Mouse (Mus musculus) hindbrain, postnatal 0 days (tissue): ENCODE data around the gene Suclg1. TPM values are rescaled to one million over a fixed set of nuclear protein-coding genes. Genes with fewer than 3 reads are reported as not detected.

ENCODE experiments used
- ATAC-seq: fragments of 200-750 bp; cut with Nextera tagmentation; 2 replicates; pipeline ENCODE4 v1.8.0; 2017; ENCODE audit warnings: mild to moderate bottlenecking, moderate TSS enrichment, moderate library complexity
- DNase-seq: peaks from one replicate; pipeline ENCODE4 v3.0.0-alpha.2; 2015; ENCODE audit warnings: low spot score
- H3K27ac ChIP-seq: fragments of 300-500 bp; sonication (generic); 2 replicates; pipeline ENCODE4 v1.5.1; 2014; ENCODE audit warnings: mild to moderate bottlenecking
- H3K27me3 ChIP-seq: fragments of 300-500 bp; sonication (generic); 2 replicates; pipeline ENCODE4 v1.6.1; 2014; ENCODE audit warnings: low read length, mixed read lengths; ENCODE audit not compliant: insufficient read depth
- H3K36me3 ChIP-seq: fragments of 300-500 bp; sonication (generic); 2 replicates; pipeline ENCODE4 v1.6.1; 2014; ENCODE audit warnings: low read length, mixed read lengths; ENCODE audit not compliant: insufficient read depth
- H3K4me1 ChIP-seq: fragments of 300-500 bp; sonication (generic); 2 replicates; pipeline ENCODE4 v1.6.1; 2014; ENCODE audit warnings: antibody characterized with exemption, low read length, mixed read lengths; ENCODE audit not compliant: insufficient read depth
- H3K4me2 ChIP-seq: fragments of 300-500 bp; sonication (generic); 2 replicates; pipeline ENCODE4 v1.6.1; 2014; ENCODE audit warnings: low read depth, mild to moderate bottlenecking, low read length, moderate library complexity, mixed read lengths
- H3K4me3 ChIP-seq: fragments of 300-500 bp; sonication (generic); 2 replicates; pipeline ENCODE4 v1.5.1; 2014; ENCODE audit warnings: low read length
- H3K9ac ChIP-seq: fragments of 300-500 bp; sonication (generic); replicated peaks from 2 replicates; pipeline ENCODE4 v1.6.1; 2014; ENCODE audit warnings: mild to moderate bottlenecking, low read length, moderate library complexity, mixed read lengths
- H3K9me3 ChIP-seq: fragments of 300-500 bp; sonication (generic); 2 replicates; pipeline ENCODE4 v1.6.1; 2016; ENCODE audit warnings: low read length, mixed read lengths
- CTCF ChIP-seq: IDR thresholded peaks from 2 replicates; pipeline ENCODE4 v1.5.1; 2016; ENCODE audit warnings: antibody characterized with exemption, control low read depth, low read depth
- WGBS: fragments of 180-500 bp; shearing (Covaris S2); extraction: QIAGEN DNeasy Blood & Tissue Kit; methylation state at CpG from one replicate; pipeline ENCODE4 v1.1.7; 2014; 5-methylcytosine and 5-hydroxymethylcytosine counted together
- polyA plus RNA-seq: library from polyadenylated mRNA; unstranded; fragments of >200 nt; fragmentation: Nextera tagmentation; extraction: Ambion mirVana; gene quantifications from 2 replicates; pipeline ENCODE4 v1.2.1, GENCODE M21; 2015
- total RNA-seq: library from RNA; depleted of rRNA; stranded (reverse); fragments of >200 nt; gene quantifications from 2 replicates; pipeline ENCODE4 v1.2.3, GENCODE M21; 2014; rRNA removed

Gene Suclg1
- 35.0 and 46.8 TPM in 2 replicates for total RNA-seq
- 152 and 153 TPM in 2 replicates for polyA plus RNA-seq

DNA sequence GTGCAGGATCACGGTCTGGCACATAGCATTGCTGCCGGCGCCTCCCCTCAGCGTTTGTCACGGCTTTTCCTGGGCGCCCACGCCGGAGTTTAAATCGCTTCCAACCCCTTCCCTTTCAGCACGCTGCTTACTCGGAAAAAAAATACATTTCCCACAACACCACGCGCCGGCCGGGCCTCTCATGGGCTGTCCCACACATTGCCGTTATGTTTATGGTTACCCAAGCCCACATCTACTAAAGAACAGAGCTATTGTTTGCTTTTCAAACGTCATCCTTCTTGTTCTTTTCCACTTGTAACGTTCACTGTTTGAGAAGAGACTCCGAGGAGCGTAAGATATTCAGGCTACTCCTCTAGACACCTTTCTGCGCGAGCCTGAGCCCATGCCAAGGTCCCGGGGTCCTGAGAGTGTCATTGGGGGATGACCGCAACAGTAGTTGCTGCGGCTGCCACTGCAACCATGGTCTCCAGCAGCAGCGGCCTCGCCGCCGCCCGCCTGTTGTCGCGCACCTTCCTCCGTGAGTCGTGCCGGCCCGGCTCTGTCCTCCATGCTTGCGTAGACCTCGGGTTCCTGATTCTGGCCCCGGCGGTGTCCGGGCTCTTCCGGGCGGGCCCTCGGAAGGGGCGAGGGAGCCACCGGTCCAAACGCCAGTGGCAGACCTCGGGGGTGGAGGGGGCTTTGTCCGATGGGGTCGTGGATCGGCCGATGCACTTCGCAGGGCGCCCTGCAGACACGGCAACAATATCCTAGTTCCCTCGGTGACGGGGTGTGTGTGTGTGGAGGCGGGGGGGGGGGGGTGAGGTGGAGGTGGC is at the start of gene Suclg1:
TSS of gene Suclg1 (plus strand) at position 146 of the 812 bp plus-strand sequence.
- WGBS = under 1% methylated on average over 56 of the region's 58 CpGs
- no peaks in the 10 kb centered on the region for H3K9me3 ChIP-seq
- H3K36me3 ChIP-seq = no peaks in the 10 kb centered on the region
- TF ChIP-seq CTCF = no peak
- H3K27ac ChIP-seq = peak within 1 kb of the TSS; percentile 85
- no peaks in the 10 kb centered on the region for H3K4me1 ChIP-seq
- peak within 1 kb of the TSS; percentile 84 for H3K9ac ChIP-seq
- H3K4me3 ChIP-seq = peak within 1 kb of the TSS; percentile 94
- H3K4me2 ChIP-seq = peak within 1 kb of the TSS; percentile 68
- peak; percentile 93 for DNase-seq
- no peaks in the 10 kb centered on the region for H3K27me3 ChIP-seq
- peak; percentile 96 for ATAC-seq

DNA sequence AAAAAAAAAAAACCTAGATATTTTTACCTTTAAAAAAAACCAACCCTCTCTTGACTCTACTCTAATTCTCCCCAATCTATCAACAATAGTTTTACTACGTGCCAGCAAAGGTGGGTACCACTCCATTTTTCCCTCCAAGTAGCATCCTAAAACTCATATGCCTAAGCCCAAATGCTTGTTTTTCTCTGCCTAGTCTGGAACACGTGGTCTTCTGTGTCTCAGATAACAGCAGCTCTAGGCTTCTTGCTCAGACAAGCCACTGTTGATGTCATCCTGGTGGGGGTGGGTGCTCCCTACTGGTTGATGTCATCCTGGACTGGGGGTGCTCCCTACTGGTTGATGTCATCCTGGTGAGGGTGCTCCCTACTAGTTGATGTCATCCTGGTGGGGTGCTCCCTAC is 44.5 kb upstream of the Suclg1 start:
- Histone ChIP-seq H3K4me3 (no peak overlapping the region), H3K27me3 (no peaks in the 10 kb centered on the region), H3K4me1 (no peaks in the 10 kb centered on the region), H3K36me3 (no peaks in the 10 kb centered on the region), H3K9me3 (no peaks in the 10 kb centered on the region), H3K27ac (no peak overlapping the region), H3K4me2 (no peak overlapping the region), H3K9ac (no peak overlapping the region)
- TF ChIP-seq CTCF = no peak
- 86% methylated on average over 2 of the region's 2 CpGs for WGBS
- ATAC-seq (no peak), DNase-seq (no peak)

DNA sequence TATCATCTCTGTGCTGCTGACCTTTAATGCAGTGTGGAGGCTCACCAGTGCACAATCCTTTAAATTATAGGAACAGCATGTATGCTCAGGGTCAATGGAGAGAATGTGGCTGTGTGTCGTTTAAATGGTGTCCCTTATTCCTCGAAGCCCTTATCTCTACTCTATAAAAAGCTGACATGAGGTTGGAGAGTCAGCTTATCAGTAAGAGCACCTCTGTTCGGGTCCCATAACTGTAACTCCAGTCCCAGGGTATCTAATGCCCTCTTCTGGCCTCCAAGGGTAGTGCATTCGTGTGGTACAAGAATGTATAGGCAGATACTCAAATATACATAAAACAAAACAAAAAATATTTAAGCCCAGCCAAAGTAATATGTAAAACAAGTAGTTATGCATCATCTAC is 43.2 kb upstream of the Suclg1 start:
- ATAC-seq (no peak), DNase-seq (no peak)
- Histone ChIP-seq H3K36me3 (no peaks in the 10 kb centered on the region), H3K9me3 (no peaks in the 10 kb centered on the region), H3K9ac (no peak overlapping the region), H3K4me3 (no peak overlapping the region), H3K4me1 (no peaks in the 10 kb centered on the region), H3K27me3 (no peaks in the 10 kb centered on the region), H3K4me2 (no peak overlapping the region), H3K27ac (no peak overlapping the region)
- no peak for TF ChIP-seq CTCF
- WGBS = 82% methylated on average over 4 of the region's 4 CpGs

DNA sequence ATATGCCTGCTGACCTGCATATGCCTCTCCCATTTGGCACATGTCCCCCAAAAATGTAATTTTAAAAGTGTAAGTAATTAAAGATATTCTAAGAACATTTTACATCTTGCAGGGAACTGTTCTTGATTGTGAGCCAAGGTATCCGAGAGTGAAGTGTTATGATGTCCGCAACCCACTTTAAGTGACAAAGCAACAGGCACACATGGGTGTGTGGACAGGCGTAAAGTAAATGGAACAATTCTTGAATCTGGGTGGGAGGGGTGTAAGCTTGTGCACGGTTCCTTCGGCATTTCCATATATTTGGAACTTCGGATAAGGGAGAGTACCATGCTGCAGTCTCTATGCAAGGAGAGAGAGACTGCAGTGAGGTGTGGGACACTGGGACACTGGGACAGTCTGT is 38.6 kb upstream of the Suclg1 start:
- DNase-seq = no peak
- WGBS = 91% methylated on average over 6 of the region's 6 CpGs
- Histone ChIP-seq H3K4me2 (no peak overlapping the region), H3K4me3 (no peak overlapping the region), H3K4me1 (no peaks in the 10 kb centered on the region), H3K9ac (no peak overlapping the region), H3K36me3 (no peaks in the 10 kb centered on the region), H3K27ac (no peak overlapping the region), H3K9me3 (no peaks in the 10 kb centered on the region), H3K27me3 (no peaks in the 10 kb centered on the region)
- no peak for TF ChIP-seq CTCF
- no peak for ATAC-seq

DNA sequence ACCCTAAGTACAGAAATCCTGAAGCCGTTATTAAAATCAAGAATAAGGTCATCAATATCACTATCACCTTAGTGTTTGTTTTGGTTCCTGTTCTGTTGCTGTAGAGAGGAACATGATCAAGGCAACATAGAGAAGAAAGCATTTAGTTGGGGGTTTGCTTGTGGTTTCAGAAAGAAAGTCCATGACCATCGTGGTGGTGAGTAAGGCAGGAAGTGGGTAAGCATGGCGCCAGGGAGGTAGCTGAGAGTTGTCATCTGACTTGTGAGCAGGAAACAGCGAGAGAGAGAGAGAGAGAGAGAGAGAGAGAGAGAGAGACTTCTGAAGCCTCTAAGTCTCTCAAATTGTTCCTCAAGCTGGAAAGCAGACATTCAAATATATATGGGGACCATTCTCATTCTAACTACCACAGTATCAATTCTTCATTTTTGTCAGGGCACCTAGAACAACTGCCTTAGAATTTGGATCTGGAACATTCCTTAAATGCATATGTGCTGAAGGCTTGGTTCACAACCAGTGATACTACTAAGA is 37.7 kb upstream of the Suclg1 start:
- Histone ChIP-seq H3K27ac (no peak overlapping the region), H3K9me3 (no peaks in the 10 kb centered on the region), H3K9ac (no peak overlapping the region), H3K4me2 (no peak overlapping the region), H3K27me3 (no peaks in the 10 kb centered on the region), H3K4me3 (no peak overlapping the region), H3K36me3 (no peaks in the 10 kb centered on the region), H3K4me1 (no peaks in the 10 kb centered on the region)
- 89% methylated on average over 4 of the region's 4 CpGs for WGBS
- no peak for TF ChIP-seq CTCF
- ATAC-seq (no peak), DNase-seq (no peak)

DNA sequence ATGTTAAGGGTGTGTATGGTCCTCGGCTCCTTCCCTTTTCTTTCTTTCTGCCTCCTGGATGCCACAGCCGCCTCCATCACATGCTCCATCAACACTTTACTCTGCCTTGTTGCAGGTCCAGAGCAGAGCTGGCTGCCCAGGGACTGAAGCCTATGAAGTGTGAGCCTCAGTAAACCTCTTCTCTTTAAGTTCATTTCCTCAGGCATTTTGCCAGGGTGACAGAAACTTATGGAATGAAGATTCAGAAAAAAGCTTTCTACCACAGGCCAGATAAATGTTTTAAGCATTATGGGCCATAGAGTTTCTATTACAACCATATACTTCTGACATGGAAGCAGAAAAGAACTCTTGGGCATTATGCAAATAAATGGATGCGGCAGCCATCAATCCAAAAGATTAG is 37.1 kb upstream of the Suclg1 start:
- Histone ChIP-seq H3K36me3 (no peaks in the 10 kb centered on the region), H3K9ac (no peak overlapping the region), H3K4me2 (no peak overlapping the region), H3K4me3 (no peak overlapping the region), H3K27me3 (no peaks in the 10 kb centered on the region), H3K27ac (no peak overlapping the region), H3K9me3 (no peaks in the 10 kb centered on the region), H3K4me1 (no peaks in the 10 kb centered on the region)
- DNase-seq = no peak
- TF ChIP-seq CTCF = no peak
- WGBS = 85% methylated on average over 3 of the region's 3 CpGs
- no peak for ATAC-seq

DNA sequence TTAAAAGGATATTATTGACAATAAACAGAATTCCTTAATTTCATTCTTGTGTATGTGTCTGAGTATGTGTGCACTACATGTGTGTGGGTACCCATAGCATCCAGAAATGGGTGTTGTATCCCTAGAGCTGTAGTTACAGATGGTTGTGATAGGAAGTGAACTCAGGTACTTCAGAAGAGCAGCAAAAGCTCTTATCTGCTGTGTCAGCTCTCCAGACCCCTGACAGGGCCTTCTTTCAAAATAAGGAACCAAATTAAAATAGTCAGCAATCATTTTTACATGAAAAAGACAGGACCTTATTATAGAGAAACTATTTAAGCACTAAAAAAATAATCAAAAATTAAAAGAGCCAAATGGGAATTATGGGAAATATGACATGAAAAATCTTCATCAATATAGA is 36.6 kb upstream of the Suclg1 start:
- Histone ChIP-seq H3K27ac (no peak overlapping the region), H3K4me2 (no peak overlapping the region), H3K4me1 (no peaks in the 10 kb centered on the region), H3K9ac (no peak overlapping the region), H3K27me3 (no peaks in the 10 kb centered on the region), H3K4me3 (no peak overlapping the region), H3K9me3 (no peaks in the 10 kb centered on the region), H3K36me3 (no peaks in the 10 kb centered on the region)
- no peak for TF ChIP-seq CTCF
- DNase-seq (no peak), ATAC-seq (no peak)
